Mouse (Mus musculus): Measurements from ENCODE around the gene Olfr61.
"Not testable (repeated sequence)": the region's sequence is repeated elsewhere in the genome, so short reads cannot be mapped to it uniquely, and the experiment has no call there.

Gene Olfr61

DNA sequence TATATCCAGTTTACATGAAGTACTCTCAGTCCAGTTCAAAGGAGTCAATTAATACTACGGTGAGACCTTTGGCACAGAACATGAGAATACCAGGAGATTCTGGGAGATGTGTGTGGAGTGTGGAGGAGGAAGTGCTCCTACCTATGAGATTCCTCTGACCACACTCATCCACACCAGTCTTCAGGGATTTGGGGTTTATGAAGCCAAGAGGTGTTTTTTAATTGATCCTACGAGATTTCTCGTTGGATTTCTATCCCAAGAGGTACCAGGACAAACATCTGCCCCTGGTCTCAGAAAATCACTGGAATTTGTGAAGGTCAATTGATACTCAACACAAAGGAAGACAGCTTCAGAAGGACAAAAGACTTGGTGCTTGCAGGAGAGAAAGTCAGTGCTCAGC, at the start of gene Olfr61:
Gene Olfr61 (plus strand): TSS at position 301 of the 400 bp plus-strand sequence.
- DNase-seq (ENCODE audit: low spot score in 2 of 2) = not testable (repeated sequence)

DNA sequence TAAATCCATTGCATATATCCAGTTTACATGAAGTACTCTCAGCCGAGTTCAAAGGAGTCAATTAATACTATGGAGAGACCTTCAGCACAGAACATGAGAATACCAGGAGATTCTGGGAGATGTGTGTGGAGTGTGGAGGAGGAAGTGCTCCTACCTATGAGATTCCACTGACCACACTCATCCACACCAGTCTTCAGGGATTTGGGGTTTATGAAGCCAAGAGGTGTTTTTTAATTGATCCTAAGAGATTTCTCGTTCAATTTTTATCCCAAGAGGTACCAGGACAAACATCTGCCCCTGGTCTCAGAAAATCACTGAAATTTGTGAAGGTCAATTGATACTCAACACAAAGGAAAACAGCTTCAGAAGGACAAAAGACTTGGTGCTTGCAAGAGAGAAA, 27.8 kb upstream of the Olfr61 start, which contains the start of gene Olfr46:
Gene Olfr46 (plus strand): TSS at position 301 of the 400 bp plus-strand sequence.
- DNase-seq (ENCODE audit: low spot score in 2 of 2) = not testable (repeated sequence)

DNA sequence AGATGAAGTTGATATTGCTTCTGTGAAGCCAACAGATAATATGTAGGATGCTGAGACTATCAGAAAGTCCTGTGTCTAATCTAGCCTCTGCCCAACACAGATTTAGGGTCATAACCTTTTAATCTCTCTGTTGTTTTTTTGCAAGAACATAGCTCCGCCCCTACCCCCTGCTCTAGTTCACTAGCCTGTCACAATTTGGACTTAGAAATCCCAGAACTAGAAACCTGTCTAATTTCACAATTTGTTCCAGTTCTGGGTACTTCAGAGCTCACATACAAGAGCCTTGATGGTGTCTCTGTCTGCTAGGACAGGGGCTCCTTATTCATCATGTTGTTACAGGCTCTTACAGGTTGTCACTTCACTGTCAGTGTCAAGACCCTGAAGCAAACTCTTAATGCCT, 1.8 kb downstream of the Olfr61 start:
- no peak for DNase-seq (ENCODE audit: low spot score in 2 of 2)

DNA sequence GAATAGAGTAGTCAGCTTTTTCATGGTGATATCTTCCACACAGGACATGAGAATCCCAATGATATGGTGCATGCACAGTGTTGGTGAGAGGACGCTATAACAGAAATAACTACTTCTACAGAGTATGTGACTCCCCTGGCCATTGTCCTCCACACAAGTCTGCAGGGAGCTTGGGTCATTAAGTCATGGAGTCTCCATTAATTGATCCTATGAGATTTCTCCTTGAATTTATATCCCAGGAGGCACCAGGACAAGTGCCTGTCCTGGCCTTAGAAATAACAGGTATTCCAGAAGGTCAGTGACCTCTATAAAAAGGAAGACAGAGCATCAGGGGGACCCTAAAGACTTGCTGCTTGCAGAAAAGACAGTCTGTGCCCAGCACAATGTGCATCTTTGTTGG, 17.4 kb downstream of the Olfr61 start, which contains the start of gene Olfr53:
Gene Olfr53 (plus strand): TSS at position 301 of the 400 bp plus-strand sequence.
- DNase-seq (ENCODE audit: low spot score in 2 of 2) = no peak

DNA sequence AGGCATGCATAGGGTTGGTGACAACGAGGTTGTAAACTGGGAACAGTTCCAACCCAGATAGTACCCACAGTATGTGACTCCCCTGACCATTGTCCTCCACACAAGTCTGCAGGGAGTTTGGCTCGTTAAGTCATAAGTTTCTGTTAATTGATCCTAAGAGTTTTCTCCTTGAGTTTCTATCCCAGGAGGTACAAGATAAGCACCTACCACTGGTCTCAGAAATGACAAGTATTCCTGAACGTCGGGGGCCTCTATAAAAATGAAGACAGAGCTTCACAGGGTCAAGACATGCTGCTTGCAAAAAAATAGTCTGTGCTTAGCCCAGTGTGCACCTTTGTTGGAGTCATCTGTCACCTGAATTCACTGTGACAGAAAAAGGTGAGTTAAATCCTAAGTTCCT, 30.9 kb downstream of the Olfr61 start, which contains the start of gene Olfr539:
Gene Olfr539 (plus strand): TSS at position 301 of the 400 bp plus-strand sequence.
- DNase-seq (ENCODE audit: low spot score in 2 of 2) = no peak

DNA sequence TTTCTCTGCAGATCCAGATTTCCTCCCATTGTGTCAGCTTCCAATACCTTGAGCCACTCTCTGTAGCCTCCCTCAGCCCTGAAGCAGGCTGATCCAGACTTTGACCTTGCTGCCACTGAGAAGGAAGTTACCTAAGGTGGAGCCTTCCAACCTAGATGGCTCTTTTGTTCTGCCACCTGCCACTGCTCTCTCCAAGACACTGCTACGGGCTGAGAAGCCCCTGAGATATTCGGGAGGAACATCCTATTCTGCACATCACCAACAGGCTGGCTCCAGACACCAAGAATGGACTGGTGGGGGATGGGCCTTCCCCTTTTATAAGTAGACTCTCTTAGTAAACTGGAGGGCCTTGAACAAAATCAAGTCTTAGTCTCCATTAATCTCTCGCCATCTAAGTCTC, 41.9 kb downstream of the Olfr61 start:
- DNase-seq (ENCODE audit: low spot score in 2 of 2) = not testable (repeated sequence)

GRCm38 (mm10) chr7:140675863-140676262, 47.1 kb downstream of the Olfr61 start:
- no peak for DNase-seq (ENCODE audit: low spot score in 2 of 2)

DNA sequence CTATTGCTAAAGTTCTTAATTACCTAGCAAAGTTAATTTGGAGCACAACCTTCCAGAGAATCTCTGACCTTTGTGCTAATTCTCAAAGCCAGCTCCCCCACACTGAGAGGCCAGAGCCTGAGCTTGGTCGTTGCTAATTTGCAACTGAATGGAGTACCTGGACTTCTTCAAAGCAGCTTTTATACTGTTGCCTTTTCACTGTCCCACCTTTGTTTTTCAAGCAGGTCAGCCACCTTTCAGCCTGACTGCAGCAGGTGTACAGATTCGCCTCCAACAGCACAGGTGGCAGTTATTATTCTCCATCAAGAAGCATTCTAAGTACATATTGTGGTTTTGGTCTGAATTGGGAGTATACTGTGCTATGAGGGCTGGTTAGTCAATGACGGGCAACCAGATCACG, 50.8 kb downstream of the Olfr61 start:
- DNase-seq (ENCODE audit: low spot score in 2 of 2) = not testable (repeated sequence)

DNA sequence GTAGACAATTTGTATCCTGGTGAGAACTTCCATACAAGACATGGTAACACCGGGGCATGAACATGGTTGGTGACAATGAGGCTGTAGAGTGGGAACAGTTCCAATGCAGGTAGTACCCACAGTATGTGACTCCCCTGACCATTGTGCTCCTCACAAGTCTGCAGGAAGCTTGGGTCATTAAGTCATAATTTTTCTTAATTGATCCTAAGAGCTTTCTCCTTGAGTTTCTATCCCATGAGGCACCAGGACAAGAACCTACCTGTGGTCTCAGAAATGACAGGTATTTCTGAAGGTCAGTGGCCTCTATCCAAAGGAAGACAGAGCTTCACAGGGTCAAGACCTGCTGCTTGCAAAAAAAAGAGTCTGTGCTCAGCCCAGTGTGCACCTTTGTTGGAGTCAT, 52.9 kb downstream of the Olfr61 start, which contains the start of gene Olfr45:
Gene Olfr45 (plus strand): TSS at position 301 of the 400 bp plus-strand sequence.
- no peak for DNase-seq (ENCODE audit: low spot score in 2 of 2)

Data from spleen, postnatal 36 days (tissue).